Mouse (Mus musculus): ENCODE data around the gene Calu. TPM values are rescaled to one million over a fixed set of nuclear protein-coding genes. Genes with fewer than 3 reads are reported as not detected.
A peak's percentile ranks its signal among the peaks of the same experiment; 100 is the strongest.

Calu gene
- polyA plus RNA-seq, 2 experiments = 382 to 536 TPM

- Histone ChIP-seq H3K27ac (replicated peaks; ENCODE audit: low read depth, low read length) (no peak overlapping the region), H3K4me3 (replicated peaks; ENCODE audit: low read length) (no peak overlapping the region), H3K36me3 (ENCODE audit: control insufficient read depth, insufficient read depth, low read length) (no peaks in the 10 kb centered on the region), H3K4me2 (replicated peaks; ENCODE audit: low read depth, low read length, severe bottlenecking) (no peak overlapping the region), H3K9me3 (ENCODE audit: control insufficient read depth, low read length) (no peaks in the 10 kb centered on the region), H3K27me3 (ENCODE audit: control insufficient read depth, insufficient read depth, low read length) (0 out of 2 replicates have a peak, but pooled peaks cover 3% of the 10 kb centered on the region), H3K4me1 (ENCODE audit: control insufficient read depth, insufficient read depth, low read length) (peaks cover 14% of the 10 kb centered on the region), H3K9ac (ENCODE audit: low read depth, low read length, severe bottlenecking) (no peak overlapping the region)
- ATAC-seq (ENCODE audit: low FRiP score, low read depth) = no peak
- no peak for DNase-seq (ENCODE audit: low spot score)
- TF ChIP-seq POLR2A (IDR thresholded peaks at IDR 0.05; ENCODE audit: borderline replicate concordance, extremely low read depth, insufficient read depth, insufficient read length) = no peak
- 72% methylated on average over 4 of the region's 4 CpGs for WGBS
Observed at GRCm38 (mm10) chr6:29391802-29392201, 43.9 kb downstream of the Calu start.

GRCm38 (mm10) chr6:29394286-29394685 lies 46.4 kb downstream of the Calu start:
- WGBS = 53% methylated on average over 1 of the region's 1 CpGs
- ATAC-seq (ENCODE audit: low FRiP score, low read depth) (no peak), DNase-seq (ENCODE audit: low spot score) (no peak)
- TF ChIP-seq POLR2A (IDR thresholded peaks at IDR 0.05; ENCODE audit: borderline replicate concordance, extremely low read depth, insufficient read depth, insufficient read length) = no peak
- H3K9ac ChIP-seq (ENCODE audit: low read depth, low read length, severe bottlenecking) = no peak overlapping the region
- H3K36me3 ChIP-seq (ENCODE audit: control insufficient read depth, insufficient read depth, low read length) = 0 out of 2 replicates have a peak, but pooled peaks cover 3% of the 10 kb centered on the region
- H3K27ac ChIP-seq (replicated peaks; ENCODE audit: low read depth, low read length) = no peak overlapping the region
- no peak overlapping the region for H3K4me3 ChIP-seq (replicated peaks; ENCODE audit: low read length)
- no peak overlapping the region for H3K4me2 ChIP-seq (replicated peaks; ENCODE audit: low read depth, low read length, severe bottlenecking)
- H3K4me1 ChIP-seq (ENCODE audit: control insufficient read depth, insufficient read depth, low read length) = peaks cover 13% of the 10 kb centered on the region
- H3K27me3 ChIP-seq (ENCODE audit: control insufficient read depth, insufficient read depth, low read length) = 0 out of 2 replicates have a peak, but pooled peaks cover 3% of the 10 kb centered on the region
- no peaks in the 10 kb centered on the region for H3K9me3 ChIP-seq (ENCODE audit: control insufficient read depth, low read length)

- Histone ChIP-seq H3K9ac (ENCODE audit: low read depth, low read length, severe bottlenecking) (peak within 1 kb of the TSS; percentile 70), H3K27ac (replicated peaks; ENCODE audit: low read depth, low read length) (0 out of 2 replicates have a peak within 1 kb of the TSS, but pooled peaks have one; percentile 33), H3K9me3 (ENCODE audit: control insufficient read depth, low read length) (no peaks in the 10 kb centered on the region), H3K4me1 (ENCODE audit: control insufficient read depth, insufficient read depth, low read length) (peaks cover 13% of the 10 kb centered on the region), H3K36me3 (ENCODE audit: control insufficient read depth, insufficient read depth, low read length) (peaks cover 5% of the 10 kb centered on the region; the same call in 1 of the 2 replicates), H3K27me3 (ENCODE audit: control insufficient read depth, insufficient read depth, low read length) (0 out of 2 replicates have a peak, but pooled peaks cover 3% of the 10 kb centered on the region), H3K4me2 (replicated peaks; ENCODE audit: low read depth, low read length, severe bottlenecking) (peak within 1 kb of the TSS; percentile 86), H3K4me3 (replicated peaks; ENCODE audit: low read length) (peak within 1 kb of the TSS; percentile 67)
- WGBS = 1% methylated on average over 25 of the region's 49 CpGs
- TF ChIP-seq POLR2A (IDR thresholded peaks at IDR 0.05; ENCODE audit: borderline replicate concordance, extremely low read depth, insufficient read depth, insufficient read length) = no peak
- ATAC-seq (ENCODE audit: low FRiP score, low read depth) (peak; percentile 90), DNase-seq (ENCODE audit: low spot score) (peak; percentile 46)
Observed at GRCm38 (mm10) chr6:29395910-29396713, 48.2 kb downstream of the Calu start, which contains the start of gene Ccdc136. Gene Ccdc136 (plus strand): TSS chr6:29396309.

- Histone ChIP-seq H3K27ac (replicated peaks; ENCODE audit: low read depth, low read length) (0 out of 2 replicates have a peak overlapping the region, but pooled peaks have one; percentile 33), H3K4me2 (replicated peaks; ENCODE audit: low read depth, low read length, severe bottlenecking) (peak overlapping the region; percentile 86), H3K36me3 (ENCODE audit: control insufficient read depth, insufficient read depth, low read length) (peaks cover 5% of the 10 kb centered on the region; the same call in 1 of the 2 replicates), H3K4me3 (replicated peaks; ENCODE audit: low read length) (peak overlapping the region; percentile 67), H3K27me3 (ENCODE audit: control insufficient read depth, insufficient read depth, low read length) (0 out of 2 replicates have a peak, but pooled peaks cover 3% of the 10 kb centered on the region), H3K9ac (ENCODE audit: low read depth, low read length, severe bottlenecking) (peak overlapping the region; percentile 70), H3K9me3 (ENCODE audit: control insufficient read depth, low read length) (no peaks in the 10 kb centered on the region), H3K4me1 (ENCODE audit: control insufficient read depth, insufficient read depth, low read length) (peaks cover 13% of the 10 kb centered on the region)
- ATAC-seq (ENCODE audit: low FRiP score, low read depth) (peak; percentile 70), DNase-seq (ENCODE audit: low spot score) (no peak)
- 2% methylated on average over 19 of the region's 24 CpGs for WGBS
- no peak for TF ChIP-seq POLR2A (IDR thresholded peaks at IDR 0.05; ENCODE audit: borderline replicate concordance, extremely low read depth, insufficient read depth, insufficient read length)
Observed at GRCm38 (mm10) chr6:29396714-29397540, 49.1 kb downstream of the Calu start.

GRCm38 (mm10) chr6:29397575-29397974 lies 49.7 kb downstream of the Calu start:
- ATAC-seq (ENCODE audit: low FRiP score, low read depth) (no peak), DNase-seq (ENCODE audit: low spot score) (no peak)
- H3K27me3 ChIP-seq (ENCODE audit: control insufficient read depth, insufficient read depth, low read length) = 0 out of 2 replicates have a peak, but pooled peaks cover 3% of the 10 kb centered on the region
- 5% methylated on average over 6 of the region's 6 CpGs for WGBS
- no peaks in the 10 kb centered on the region for H3K9me3 ChIP-seq (ENCODE audit: control insufficient read depth, low read length)
- TF ChIP-seq POLR2A (IDR thresholded peaks at IDR 0.05; ENCODE audit: borderline replicate concordance, extremely low read depth, insufficient read depth, insufficient read length) = no peak
- peaks cover 5% of the 10 kb centered on the region; the same call in 1 of the 2 replicates for H3K36me3 ChIP-seq (ENCODE audit: control insufficient read depth, insufficient read depth, low read length)
- 0 out of 2 replicates have a peak overlapping the region, but pooled peaks have one; percentile 9 for H3K27ac ChIP-seq (replicated peaks; ENCODE audit: low read depth, low read length)
- H3K9ac ChIP-seq (ENCODE audit: low read depth, low read length, severe bottlenecking) = peak overlapping the region; percentile 70
- H3K4me2 ChIP-seq (replicated peaks; ENCODE audit: low read depth, low read length, severe bottlenecking) = peak overlapping the region; percentile 86
- peaks cover 13% of the 10 kb centered on the region for H3K4me1 ChIP-seq (ENCODE audit: control insufficient read depth, insufficient read depth, low read length)
- H3K4me3 ChIP-seq (replicated peaks; ENCODE audit: low read length) = peak overlapping the region; percentile 67
